Mouse (Mus musculus) heart, postnatal 0 days (tissue): ENCODE measurements at regions not wholly inside any gene's neighbourhood (a gene's known extent, or its start where the extent isn't known, plus 50 kb on each side); places are given as distances from the start of the nearest gene placed in this dataset.

Experiments used
- CTCF ChIP-seq: IDR thresholded peaks from 2 replicates; pipeline ENCODE4 v1.5.1; 2016; ENCODE audit warnings: antibody characterized with exemption, control low read depth, low read depth
- EP300 ChIP-seq: IDR thresholded peaks from 2 replicates; pipeline ENCODE4 v1.6.1; 2016; ENCODE audit warnings: antibody characterized with exemption, low read depth

- TF ChIP-seq EP300 (no peak), CTCF (no peak)
Measured at GRCm38 (mm10) chr10:96458551-96458950, 158.3 kb upstream of the Btg1 start.
